Mouse (Mus musculus) heart, postnatal 25 days (tissue): ENCODE results near the gene Neurl1b. TPM values are rescaled to one million over a fixed set of nuclear protein-coding genes. Genes with fewer than 3 reads are reported as not detected.

Experiments
- DNase-seq: peaks from one replicate; pipeline ENCODE4 v3.0.0; 2022; ENCODE audit warnings: low spot score
- intact Hi-C: fragments of 180-260 bp; cut with DNase I; formaldehyde crosslinking; loops from one replicate; pipeline ENCODE4 v1.15.1; 2025
- total RNA-seq, 2 experiments: library from RNA; stranded (reverse); gene quantifications; 2 replicates each; pipeline ENCODE4 v1.2.3; 2021

Neurl1b gene
- 1 to 10 TPM; 4.7 to 6.3 TPM for total RNA-seq

GRCm38 (mm10) chr17:26414523-26415354 lies at the start of gene Neurl1b:
TSS of gene Neurl1b (plus strand) at chr17:26414829.
- no peak for DNase-seq
- intact Hi-C loops = loop anchor here (2.0 kb wide), 1 partner anchor 30 kb away; no protein-coding TSS in a partner anchor

- no peak for DNase-seq
- intact Hi-C loops = no loop called here
Observed at GRCm38 (mm10) chr17:26366792-26367191, 47.8 kb upstream of the Neurl1b start.

- intact Hi-C loops = loop anchor here (2.0 kb wide), 1 partner anchor 54 kb away; no protein-coding TSS in a partner anchor
Observed at GRCm38 (mm10) chr17:26368336-26368992, 46.2 kb upstream of the Neurl1b start.

GRCm38 (mm10) chr17:26370521-26371245 lies 43.9 kb upstream of the Neurl1b start:
- no peak for DNase-seq
- intact Hi-C loops = no loop called here

More at GRCm38 (mm10) chr17:26368336-26368992, 46.2 kb upstream of the Neurl1b start:
- DNase-seq = peak; percentile 42

GRCm38 (mm10) chr17:26371246-26371535 lies 43.4 kb upstream of the Neurl1b start:
- intact Hi-C loops = no loop called here
- DNase-seq = no peak

GRCm38 (mm10) chr17:26373211-26373610 lies 41.4 kb upstream of the Neurl1b start:
- DNase-seq = no peak
- intact Hi-C loops = no loop called here

GRCm38 (mm10) chr17:26376416-26376815 lies 38.2 kb upstream of the Neurl1b start:
- no peak for DNase-seq
- intact Hi-C loops = no loop called here

GRCm38 (mm10) chr17:26376994-26377744 lies 37.5 kb upstream of the Neurl1b start:
- intact Hi-C loops = no loop called here
- DNase-seq = no peak

GRCm38 (mm10) chr17:26380280-26380985 lies 34.2 kb upstream of the Neurl1b start:
- intact Hi-C loops = no loop called here

GRCm38 (mm10) chr17:26380986-26381446 lies 33.6 kb upstream of the Neurl1b start:
- intact Hi-C loops = no loop called here
- no peak for DNase-seq

More at GRCm38 (mm10) chr17:26380280-26380985, 34.2 kb upstream of the Neurl1b start:
- DNase-seq = no peak

GRCm38 (mm10) chr17:26381613-26382012 lies 33.0 kb upstream of the Neurl1b start:
- intact Hi-C loops = no loop called here
- DNase-seq = no peak

GRCm38 (mm10) chr17:26382176-26382575 lies 32.5 kb upstream of the Neurl1b start:
- intact Hi-C loops = no loop called here
- DNase-seq = no peak

- DNase-seq = no peak
- intact Hi-C loops = no loop called here
Observed at GRCm38 (mm10) chr17:26382687-26383086, 31.9 kb upstream of the Neurl1b start.

GRCm38 (mm10) chr17:26384111-26384510 lies 30.5 kb upstream of the Neurl1b start:
- DNase-seq = no peak
- intact Hi-C loops = loop anchor here (2.0 kb wide), 1 partner anchor 31 kb away; the partner anchor contains the start of gene Neurl1b

GRCm38 (mm10) chr17:26385252-26386130 lies 29.1 kb upstream of the Neurl1b start:
- DNase-seq = peak; percentile 60
- intact Hi-C loops = loop anchor here (2.0 kb wide), 1 partner anchor 29 kb away; the partner anchor contains the start of gene Neurl1b

- no peak for DNase-seq
- intact Hi-C loops = no loop called here
Observed at GRCm38 (mm10) chr17:26386131-26386481, 28.5 kb upstream of the Neurl1b start.

- peak; percentile 42 for DNase-seq
- intact Hi-C loops = no loop called here
Observed at GRCm38 (mm10) chr17:26388106-26388505, 26.5 kb upstream of the Neurl1b start.

- intact Hi-C loops = no loop called here
- DNase-seq = peak; percentile 36
Observed at GRCm38 (mm10) chr17:26389241-26389640, 25.4 kb upstream of the Neurl1b start.
